Mouse (Mus musculus): ENCODE measurements around the gene Dnase1.
"Not testable (repeated sequence)": the region's sequence is repeated elsewhere in the genome, so short reads cannot be mapped to it uniquely, and the experiment has no call there.

Gene Dnase1

DNA sequence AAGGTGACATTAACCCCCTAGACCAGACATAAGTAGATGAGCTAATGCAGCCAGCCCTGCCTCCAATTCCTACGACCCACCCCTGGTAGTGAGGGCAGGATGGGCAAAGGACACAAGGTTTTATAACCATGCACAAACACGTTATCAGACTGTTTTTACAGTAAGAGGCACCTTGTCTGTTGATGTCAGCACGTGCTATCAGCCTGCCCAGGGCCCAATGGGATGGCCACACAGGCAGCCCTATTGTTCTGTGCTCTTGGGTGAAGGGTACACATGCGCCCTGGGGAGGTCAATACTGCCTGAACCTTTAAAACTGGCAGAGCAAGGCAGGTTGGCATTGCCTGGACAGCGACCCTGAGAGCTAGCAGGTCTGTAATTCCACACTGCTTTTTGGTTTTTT lies at the start of gene Dnase1:
TSS of gene Dnase1 (plus strand) at position 136 of the 400 bp plus-strand sequence.
- no peak for DNase-seq (ENCODE audit: low read depth in 1 of 2, low spot score in 2 of 2)

DNA sequence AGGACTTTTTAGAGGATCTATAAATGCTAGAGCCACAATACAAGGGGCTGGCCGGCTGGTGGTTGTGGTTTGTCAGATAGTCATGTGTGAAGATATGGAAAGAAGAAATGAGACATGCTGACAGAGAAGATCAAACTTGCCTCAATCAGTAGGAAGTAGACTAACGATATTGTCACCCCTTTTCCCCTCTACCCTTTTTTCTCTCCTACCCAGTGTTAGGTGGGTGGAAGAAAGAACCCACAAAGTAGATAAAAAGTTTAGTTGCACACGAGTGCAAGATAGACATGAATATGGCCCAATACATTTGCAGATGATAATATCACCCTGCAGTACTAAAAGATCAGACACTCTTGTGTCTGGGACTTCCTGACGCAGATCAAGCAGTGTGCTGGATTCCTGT lies 48.3 kb upstream of the Dnase1 start:
- DNase-seq (ENCODE audit: low read depth in 1 of 2, low spot score in 2 of 2) = no peak

DNA sequence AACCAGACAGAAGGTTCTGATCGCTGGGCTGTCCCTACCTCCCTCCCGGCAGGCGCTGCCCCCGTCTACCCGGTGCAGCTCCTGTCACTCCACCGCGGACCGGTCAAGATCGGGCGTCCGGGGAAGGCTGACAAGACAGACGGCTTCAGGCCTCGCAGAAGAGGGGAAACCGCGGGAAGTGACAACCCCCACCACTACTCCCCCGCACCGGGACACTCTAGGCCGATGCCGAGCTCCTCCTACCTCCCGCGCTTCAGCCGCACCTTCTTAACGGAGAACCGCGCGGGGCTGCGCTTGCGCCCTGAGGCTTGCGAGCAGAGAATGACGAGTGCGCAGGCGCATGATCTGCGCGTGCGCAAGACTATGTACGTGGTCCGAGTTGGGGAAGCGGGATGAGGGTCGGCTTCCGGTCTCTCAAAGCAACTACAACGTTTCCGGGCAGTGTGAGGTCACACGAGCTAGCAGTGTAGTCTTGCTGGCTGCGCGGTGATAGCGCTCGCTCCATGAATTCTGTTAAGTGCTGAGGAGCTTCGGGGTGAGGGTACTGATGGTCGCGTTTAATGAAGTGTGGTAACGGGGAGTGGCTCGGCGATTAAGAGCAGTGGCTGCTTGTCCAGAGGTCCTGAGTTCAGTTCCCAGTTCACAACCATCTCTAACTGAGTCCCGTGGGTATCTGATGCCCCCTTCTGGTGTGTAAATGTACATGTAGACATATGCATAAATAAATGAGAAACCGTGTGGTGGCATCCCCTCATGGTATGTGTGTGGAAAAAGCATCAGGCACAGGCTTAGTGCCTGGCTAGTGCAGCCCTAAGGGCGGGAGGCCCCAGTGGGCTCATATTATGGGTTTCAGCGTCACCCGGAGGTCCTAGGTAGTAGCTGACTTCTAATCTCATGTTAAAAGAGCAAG lies 33.0 kb upstream of the Dnase1 start, which contains the start of gene Slx4:
TSS of gene Slx4 (minus strand) at position 282 of the 910 bp plus-strand sequence.
- peak; percentile 89 to 92 for DNase-seq (ENCODE audit: low read depth in 1 of 2, low spot score in 2 of 2)

DNA sequence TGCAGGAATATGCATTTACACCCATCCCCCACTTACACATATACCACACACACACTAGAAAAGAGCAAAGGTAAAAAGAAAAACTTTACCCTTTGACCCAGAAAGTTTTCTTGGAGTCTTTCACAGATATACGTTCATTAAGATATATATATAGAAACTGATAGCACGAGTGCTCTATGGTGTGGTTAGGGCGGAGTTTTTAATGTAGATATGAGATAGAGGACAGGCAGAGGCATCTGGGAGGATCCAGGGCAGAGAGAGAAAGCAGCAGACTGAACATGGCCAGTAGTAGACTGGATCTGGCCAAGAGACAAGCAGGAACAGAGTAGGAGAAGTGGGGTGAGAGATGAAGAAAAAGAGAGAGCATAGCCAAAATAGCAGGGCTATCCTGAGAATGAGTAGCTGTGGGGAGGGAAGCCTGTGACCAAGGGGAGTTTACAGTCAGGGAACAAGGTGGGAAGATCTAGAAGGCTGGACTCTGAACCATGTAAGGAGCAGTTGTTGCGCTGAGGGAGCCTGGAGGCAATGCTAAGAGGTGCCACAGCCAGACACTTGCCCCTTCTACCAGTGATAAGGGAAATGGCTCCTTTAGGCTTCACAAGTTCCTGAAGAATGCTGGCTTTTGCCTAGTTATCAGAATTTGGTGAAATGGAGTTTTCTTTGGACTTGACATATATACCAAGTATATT lies 23.7 kb upstream of the Dnase1 start:
- no peak for DNase-seq (ENCODE audit: low read depth in 1 of 2, low spot score in 2 of 2)

DNA sequence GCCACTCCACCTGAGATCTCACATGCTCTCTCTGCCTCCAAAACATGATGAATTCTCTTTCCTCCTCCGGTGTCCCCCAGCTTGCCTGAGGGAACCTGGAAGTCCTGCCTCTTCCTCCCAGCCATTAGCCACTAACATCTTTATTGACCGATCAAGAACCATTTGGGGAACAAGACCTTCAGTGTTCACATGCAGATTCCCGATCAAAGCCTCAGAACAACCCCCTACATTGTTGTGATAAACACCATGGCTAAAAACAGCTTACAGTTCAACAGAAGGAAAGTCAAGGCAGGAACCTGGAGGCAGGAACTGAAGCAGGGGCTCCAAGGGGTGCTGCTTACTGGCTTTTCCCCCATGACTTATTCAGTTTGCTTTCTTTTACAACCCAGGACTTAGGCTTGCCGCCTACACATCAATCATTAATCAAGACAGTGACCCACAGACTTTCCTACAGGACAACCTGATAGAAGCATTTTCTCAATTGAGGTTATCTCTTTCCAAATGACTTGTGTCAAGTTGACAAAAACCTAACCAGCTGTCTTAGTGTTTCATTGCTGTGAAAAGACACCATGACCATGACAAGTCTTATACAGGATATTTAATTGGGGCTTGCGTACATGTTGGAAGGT lies 22.6 kb upstream of the Dnase1 start:
- no peak for DNase-seq (ENCODE audit: low read depth in 1 of 2, low spot score in 2 of 2)

DNA sequence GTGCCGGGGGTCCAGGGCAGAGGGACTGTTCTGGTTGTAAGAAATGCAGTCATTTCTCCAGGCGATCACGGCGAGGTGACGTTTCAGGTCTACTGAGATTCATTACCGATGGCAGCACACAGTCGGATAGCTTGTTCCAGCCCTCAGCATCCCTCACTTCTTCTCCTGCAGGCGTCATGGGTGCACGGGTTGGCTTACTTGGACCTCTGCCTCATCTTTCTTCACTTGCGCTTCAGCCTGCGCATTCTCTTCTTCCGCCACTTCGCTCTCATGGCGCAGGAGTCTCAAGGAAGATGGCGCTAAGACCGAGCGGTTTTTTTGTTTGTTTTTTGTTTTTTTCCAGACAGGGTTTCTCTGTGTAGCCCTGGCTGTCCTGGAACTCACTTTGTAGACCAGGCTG lies 20.0 kb upstream of the Dnase1 start:
- not testable (repeated sequence) for DNase-seq (ENCODE audit: low read depth in 1 of 2, low spot score in 2 of 2)

DNA sequence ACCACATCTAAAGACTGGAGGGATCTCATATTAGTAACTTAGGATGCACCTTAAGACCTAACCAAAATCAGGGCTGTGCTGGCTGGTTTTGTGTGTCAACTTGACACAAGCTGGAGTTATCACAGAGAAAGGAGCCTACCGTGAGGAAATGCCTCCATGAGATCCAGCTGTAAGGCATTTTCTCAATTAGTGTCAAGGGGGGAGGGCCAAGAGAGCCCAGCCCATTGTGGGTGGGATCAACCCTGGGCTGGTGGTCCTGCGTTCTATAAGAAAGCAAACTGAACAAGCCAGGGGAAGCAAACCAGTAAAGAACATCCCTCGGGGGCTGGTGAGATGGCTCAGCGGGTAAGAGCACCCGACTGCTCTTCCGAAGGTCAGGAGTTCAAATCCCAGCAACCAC lies 19.3 kb upstream of the Dnase1 start:
- DNase-seq (ENCODE audit: low read depth in 1 of 2, low spot score in 2 of 2) = not testable (repeated sequence)

DNA sequence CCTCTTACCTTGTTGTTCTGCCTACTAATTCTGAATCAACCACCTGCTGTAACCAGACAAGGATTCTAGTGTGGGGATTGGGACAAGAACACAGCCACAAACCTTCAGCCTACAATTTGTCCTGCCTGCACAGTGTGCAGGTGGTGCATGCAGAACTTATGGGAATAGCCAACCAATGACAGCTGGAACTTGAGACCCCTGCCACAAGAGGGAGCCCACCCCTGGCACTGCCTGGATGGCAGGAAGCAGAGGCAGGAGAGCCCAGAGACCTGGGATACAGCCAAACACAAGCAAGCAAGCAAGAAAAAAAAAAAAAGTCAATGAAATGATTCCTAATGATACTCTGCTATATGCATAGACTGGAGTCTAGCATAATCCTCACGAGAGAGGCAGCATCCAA lies 15.5 kb upstream of the Dnase1 start:
- DNase-seq (ENCODE audit: low read depth in 1 of 2, low spot score in 2 of 2) = no peak

DNA sequence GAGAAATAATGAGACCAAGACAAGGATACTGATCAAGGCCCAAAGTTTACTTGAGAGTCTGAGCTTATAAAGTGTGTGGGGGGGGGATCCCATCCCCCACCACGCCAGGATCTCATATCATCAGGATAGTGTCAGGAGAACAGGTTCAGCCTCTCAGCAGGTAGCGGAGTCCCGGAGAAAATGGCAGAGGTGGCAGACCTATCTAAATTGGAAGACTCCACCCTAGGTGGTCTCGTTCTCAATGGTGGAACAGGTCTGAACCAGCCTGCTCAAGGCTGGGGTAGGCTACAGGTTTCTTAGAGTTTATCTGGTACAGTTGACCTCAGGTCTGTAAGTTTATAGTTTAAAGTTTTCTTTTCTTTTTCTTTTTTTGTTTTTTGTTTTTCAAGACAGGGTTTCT lies 14.0 kb upstream of the Dnase1 start:
- DNase-seq (ENCODE audit: low read depth in 1 of 2, low spot score in 2 of 2) = no peak

DNA sequence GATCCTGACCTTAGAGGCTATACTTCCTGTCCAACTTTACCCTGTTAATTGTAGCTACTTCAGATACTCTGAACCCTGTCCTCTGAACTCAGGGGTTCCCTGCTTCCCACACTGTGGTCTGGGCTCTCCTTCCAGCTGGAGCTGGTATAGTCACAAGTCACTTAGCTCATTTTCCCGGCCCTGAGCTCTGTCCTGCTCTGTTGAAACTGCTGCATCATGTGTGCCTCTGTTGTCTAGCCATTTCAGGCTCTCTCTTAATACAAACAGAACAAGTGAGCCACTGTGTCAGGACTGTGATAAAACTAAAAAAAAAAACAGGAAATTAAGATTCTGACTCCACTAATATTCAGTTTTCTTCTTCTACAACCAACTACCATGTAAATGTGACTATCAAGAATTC lies 10.1 kb upstream of the Dnase1 start:
- no peak for DNase-seq (ENCODE audit: low read depth in 1 of 2, low spot score in 2 of 2)

DNA sequence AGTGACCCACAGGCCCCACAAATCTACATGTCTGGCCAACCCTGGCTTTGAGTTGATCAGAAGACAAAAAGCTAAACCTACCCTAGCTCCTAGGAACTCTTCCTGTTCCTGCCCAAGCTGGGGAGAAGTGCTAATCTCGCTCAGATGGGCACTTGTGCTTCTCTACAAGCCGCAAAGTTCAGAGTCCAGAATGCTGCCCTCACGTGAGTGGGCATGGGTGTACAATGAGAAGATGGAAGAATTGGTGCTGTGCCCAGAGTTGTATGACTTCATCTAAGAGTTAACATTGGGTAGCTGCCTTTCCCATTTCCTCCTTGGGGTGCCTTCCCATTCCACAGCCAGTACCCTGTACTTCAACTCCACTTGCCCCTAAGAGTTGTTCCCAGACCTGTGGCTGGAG lies 9.5 kb upstream of the Dnase1 start:
- no peak for DNase-seq (ENCODE audit: low read depth in 1 of 2, low spot score in 2 of 2)

DNA sequence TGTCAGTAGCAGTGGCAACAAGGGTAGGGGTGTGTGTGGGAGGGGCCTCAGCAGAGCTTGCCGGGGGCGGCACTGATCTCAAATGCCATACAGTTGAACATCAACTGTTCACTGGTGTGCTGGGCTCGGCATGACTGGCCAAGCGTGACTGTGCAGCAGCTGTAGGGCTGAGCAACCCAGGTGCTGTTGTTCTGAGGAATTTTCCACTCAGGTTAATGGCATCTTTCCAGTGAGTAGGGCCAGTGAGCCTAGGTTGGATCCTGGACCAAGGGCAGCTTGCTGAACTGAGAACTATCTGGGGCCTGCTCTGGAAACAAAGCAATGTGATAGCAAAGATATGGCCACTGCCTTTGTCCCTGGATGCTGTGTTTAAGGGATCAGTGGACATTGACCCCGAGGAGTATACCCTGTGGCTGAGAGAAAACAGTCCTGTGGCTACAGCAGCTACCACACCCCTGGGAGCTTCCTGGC lies 7.3 kb upstream of the Dnase1 start:
- DNase-seq (ENCODE audit: low read depth in 1 of 2, low spot score in 2 of 2) = no peak

DNA sequence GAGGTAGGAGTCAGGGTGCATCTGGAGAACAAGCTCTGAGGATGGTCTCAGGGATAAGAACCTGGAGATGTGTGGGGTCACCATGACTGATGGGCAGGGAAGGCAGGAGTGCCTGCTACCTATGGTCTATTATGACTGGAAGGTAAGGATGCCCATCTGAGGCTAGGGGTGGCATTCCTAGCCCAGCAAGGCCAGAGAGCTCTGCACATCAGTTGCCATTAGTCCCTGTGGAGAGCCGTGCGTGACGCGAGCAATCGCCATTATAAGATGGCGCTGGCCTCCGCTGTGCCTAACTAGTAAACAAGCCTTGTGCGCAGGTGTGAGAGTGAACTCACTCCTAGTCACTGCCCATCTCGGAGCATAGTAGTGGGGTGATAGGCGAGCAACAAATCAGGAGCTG lies 6.2 kb upstream of the Dnase1 start:
- no peak for DNase-seq (ENCODE audit: low read depth in 1 of 2, low spot score in 2 of 2)

DNA sequence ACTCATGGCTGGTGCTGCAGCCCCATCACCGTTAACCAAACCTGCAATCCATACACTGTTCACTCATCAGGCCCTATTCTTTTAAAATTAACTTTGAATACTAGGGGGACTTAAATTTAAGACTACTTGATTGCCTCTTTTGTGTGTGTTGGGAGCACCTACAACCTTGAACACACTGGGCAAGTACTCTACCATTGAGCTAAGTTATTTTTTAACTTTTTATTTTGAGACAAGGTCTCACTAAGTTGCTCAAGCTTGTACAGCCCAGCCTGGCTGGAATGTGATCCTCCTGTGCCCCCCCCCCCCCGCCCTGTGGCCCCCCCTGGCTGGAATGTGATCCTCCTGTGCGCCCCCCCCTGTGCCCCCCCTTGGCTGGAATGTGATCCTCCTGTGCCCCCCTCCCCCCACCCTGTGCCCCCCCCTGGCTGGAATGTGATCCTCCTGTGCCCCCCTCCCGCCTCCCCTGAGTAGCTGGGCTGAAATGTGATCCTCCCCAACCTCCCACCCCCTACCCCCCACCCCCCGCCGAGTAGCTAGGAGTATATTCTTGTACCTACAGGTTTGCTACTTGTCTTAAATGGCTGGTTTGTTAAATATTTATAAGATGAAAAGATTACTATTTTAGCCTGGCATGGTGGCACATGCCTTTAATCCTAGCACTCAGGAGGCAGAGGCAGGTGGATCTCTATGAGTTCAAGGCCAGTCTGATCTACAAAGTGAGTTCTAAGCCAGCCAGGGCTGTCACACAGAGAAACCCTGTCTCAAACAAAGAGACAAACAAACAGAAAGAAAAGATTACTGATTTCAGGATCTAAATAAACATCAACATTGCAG lies 5.1 kb upstream of the Dnase1 start:
- no peak for DNase-seq (ENCODE audit: low read depth in 1 of 2, low spot score in 2 of 2)

DNA sequence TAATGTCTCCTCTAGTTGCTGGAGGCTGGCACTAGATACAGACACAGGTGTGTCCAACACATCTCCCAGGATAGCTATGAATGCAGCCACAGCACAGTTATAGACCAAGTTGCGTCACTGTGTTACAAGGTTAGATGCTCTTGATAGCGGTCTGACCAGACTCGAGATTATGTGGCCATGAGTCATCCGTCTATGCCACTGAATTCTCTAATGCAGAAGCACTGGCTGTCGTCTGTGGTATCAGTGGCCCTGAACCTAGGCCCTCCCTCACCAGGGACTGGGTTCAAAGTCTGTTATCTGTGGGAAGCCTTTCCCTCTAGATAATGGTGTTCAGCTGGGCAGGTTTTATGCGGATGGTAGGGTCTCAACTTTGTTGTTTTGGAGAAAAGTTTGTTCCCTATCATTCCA lies 4.4 kb upstream of the Dnase1 start:
- no peak for DNase-seq (ENCODE audit: low read depth in 1 of 2, low spot score in 2 of 2)

DNA sequence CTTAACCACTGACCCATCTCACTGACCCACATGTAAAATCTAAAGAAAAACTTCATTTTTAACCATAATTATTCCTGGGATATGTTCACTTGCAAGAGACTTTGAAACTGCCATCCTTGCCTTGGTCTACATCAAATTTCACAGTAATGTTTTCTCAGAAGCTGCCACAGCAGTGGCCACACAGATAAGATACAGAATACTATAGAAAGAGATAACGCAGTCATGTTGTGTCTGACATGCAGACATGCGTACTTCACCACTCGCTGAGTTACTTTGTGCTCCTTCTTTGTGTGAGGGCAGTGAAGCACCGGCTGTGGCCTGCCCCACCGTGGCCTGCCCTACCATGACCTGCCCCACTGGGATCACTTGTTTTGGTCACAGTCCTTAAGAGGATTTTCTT lies 2.8 kb upstream of the Dnase1 start:
- DNase-seq (ENCODE audit: low read depth in 1 of 2, low spot score in 2 of 2) = no peak

DNA sequence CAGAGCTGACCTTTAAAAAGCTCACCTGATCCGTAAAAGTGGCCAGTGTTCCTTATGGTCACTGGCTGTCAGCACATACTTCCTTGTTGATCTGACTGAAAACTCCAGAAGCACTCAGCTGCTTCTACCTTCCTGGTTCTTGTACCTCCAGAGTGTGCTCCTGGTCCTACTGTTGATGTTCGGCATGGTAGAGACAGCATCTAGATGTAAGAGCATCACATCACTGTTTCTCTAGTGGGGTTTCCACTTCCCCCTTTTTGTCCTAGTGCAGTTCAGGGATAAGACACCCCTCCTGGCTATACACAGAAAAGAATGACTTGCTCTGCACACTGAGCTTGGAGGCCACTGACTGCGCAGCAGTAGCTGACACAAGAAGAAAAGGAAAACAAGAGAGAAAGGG lies 2.3 kb upstream of the Dnase1 start:
- DNase-seq (ENCODE audit: low read depth in 1 of 2, low spot score in 2 of 2) = no peak

DNA sequence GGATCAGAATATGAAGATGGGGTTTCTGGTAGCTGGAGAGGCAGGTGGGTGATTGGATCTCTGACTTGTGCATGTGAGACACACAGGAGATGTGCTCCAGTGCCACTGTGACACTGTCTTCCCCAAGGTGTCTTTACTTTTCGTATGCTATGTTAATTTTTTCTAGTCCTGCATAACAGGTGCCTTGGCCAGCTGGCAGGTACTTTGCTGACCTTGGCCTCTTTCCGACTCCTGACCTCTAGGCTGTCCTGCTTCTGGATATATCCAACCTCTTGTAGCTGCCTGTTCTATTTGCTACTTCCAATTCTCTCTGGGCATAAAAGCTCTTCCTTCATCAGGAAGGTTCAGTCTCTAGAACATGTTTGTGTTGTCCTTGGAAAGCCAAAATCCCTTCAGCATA lies 1.2 kb upstream of the Dnase1 start:
- no peak for DNase-seq (ENCODE audit: low read depth in 1 of 2, low spot score in 2 of 2)

DNA sequence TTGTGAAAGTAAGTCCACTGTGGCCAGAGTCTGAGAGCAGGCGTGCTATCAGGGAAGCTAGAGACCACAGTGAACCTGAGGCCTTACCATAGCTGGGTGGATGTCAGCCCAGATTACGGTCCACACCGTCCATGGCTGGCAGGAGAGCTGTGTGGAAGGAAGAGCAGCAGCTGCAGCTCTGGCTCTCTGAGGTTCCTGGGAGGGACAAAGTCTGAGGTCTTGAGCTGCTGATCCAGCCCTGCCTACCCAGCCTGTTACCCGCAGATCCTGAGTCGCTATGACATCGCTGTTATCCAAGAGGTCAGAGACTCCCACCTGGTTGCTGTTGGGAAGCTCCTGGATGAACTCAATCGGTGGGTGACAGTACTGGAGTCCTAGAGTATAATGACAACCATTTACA lies 948 bp downstream of the Dnase1 start:
- no peak for DNase-seq (ENCODE audit: low read depth in 1 of 2, low spot score in 2 of 2)

DNA sequence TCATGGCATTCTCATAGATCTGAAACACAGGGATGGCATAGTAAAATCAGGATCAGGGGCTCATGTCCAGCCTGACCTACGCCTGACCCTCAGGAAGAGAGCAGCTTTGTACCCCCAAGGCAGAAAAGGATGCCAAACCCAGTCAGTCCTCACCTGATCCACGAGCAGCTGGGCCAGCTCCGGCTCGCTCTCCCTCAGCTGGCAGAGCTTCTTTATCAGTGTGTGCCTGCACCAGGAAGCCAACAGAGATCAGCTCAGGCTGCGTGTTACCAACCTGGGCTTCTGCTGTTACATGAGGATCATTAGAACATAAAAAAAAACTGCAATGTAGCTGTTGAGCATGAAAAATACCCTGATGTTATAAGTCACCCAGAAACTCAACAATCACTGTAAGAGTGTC lies 3.5 kb downstream of the Dnase1 start:
- no peak for DNase-seq (ENCODE audit: low read depth in 1 of 2, low spot score in 2 of 2)

DNA sequence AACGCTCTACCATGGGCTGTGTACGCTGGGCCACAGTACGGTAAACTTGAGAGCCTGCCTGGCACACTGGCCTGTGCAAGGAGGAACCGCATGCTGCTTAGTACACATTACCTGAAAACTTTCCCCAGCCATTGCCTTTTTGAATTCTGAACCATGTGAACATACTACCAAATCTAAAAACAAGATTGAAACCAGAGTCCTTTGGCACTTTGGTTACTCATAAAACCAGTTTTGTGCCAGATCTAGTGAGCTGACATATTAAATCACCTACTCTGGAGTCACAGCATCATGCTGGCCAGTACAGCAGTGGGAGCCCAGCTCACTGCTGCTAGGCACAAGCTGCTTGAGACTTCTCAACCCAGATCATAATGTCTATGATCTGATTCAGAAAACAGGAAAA lies 4.9 kb downstream of the Dnase1 start:
- no peak for DNase-seq (ENCODE audit: low read depth in 1 of 2, low spot score in 2 of 2)

Measured in monocyte, adult 2 months (primary cell).